Mouse (Mus musculus) heart, embryonic 13.5 days (tissue): Measurements from ENCODE around the gene Dcaf8. TPM values are rescaled to one million over a fixed set of nuclear protein-coding genes. Genes with fewer than 3 reads are reported as not detected.
"Not testable (repeated sequence)": the region's sequence is repeated elsewhere in the genome, so short reads cannot be mapped to it uniquely, and the experiment has no call there.

Experiments used
- ATAC-seq: fragments of 200-750 bp; cut with Nextera tagmentation; 2 replicates; pipeline ENCODE4 v1.8.0; 2017; ENCODE audit warnings: moderate TSS enrichment; ENCODE audit not compliant: insufficient number of reproducible peaks, low FRiP score, low TSS enrichment; ENCODE audit errors: extremely low read depth
- H3K27ac ChIP-seq: fragments of 300-500 bp; sonication (generic); replicated peaks from 2 replicates; pipeline ENCODE4 v1.5.1; 2015; ENCODE audit warnings: moderate library complexity, mild to moderate bottlenecking, inconsistent platforms
- H3K27me3 ChIP-seq: fragments of 300-500 bp; sonication (generic); replicated peaks from 2 replicates; pipeline ENCODE4 v1.6.1; 2015; ENCODE audit warnings: mild to moderate bottlenecking, inconsistent platforms
- H3K36me3 ChIP-seq: fragments of 300-500 bp; sonication (generic); 2 replicates; pipeline ENCODE4 v1.6.1; 2015; ENCODE audit warnings: mild to moderate bottlenecking, inconsistent platforms
- H3K4me1 ChIP-seq: fragments of 300-500 bp; sonication (generic); 2 replicates; pipeline ENCODE4 v1.6.1; 2015; ENCODE audit warnings: inconsistent platforms
- H3K4me2 ChIP-seq: fragments of 300-500 bp; sonication (generic); 2 replicates; pipeline ENCODE4 v1.6.1; 2015; ENCODE audit warnings: inconsistent platforms, mild to moderate bottlenecking, moderate library complexity
- H3K4me3 ChIP-seq: fragments of 300-500 bp; sonication (generic); 2 replicates; pipeline ENCODE4 v1.5.1; 2015; ENCODE audit warnings: moderate library complexity, mild to moderate bottlenecking, inconsistent platforms
- H3K9ac ChIP-seq: fragments of 300-500 bp; sonication (generic); 2 replicates; pipeline ENCODE4 v1.6.1; 2015; ENCODE audit warnings: inconsistent platforms, mild to moderate bottlenecking, moderate library complexity
- H3K9me3 ChIP-seq: fragments of 300-500 bp; sonication (generic); 2 replicates; pipeline ENCODE4 v1.6.1; 2016; ENCODE audit warnings: inconsistent platforms
- WGBS: fragments of 180-500 bp; shearing (Covaris S2); methylation state at CpG from one replicate; pipeline ENCODE4 v1.1.7; 2015; ENCODE audit warnings: mixed read lengths; 5-methylcytosine and 5-hydroxymethylcytosine counted together
- polyA plus RNA-seq: library from polyadenylated mRNA; unstranded; fragments of >200 nt; fragmentation: Nextera tagmentation; extraction: Ambion mirVana; gene quantifications from 2 replicates; pipeline ENCODE4 v1.2.1, GENCODE M21; 2015

Dcaf8 gene
- polyA plus RNA-seq, 1 experiment from 2014 or later, result 106 TPM

DNA sequence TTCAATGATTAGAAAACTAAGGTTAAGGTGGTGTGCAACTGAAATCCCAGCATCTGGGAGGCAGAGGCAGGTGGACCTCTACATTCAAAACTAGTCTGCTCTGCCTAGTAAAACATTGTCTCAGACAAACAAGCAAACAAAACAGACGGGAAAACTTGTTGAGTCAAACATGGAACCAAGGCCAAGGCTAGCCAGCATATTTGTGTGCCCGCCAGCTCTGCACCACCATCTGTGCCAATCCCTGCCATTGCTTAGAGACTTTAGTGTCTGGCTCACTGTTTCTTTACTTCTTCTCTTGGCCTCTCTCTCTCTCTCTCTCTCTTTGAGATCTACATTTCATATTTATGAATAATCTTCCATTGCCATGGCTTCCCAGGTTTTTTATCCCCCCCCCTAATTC lies 80.3 kb downstream of the Dcaf8 start:
- Histone ChIP-seq H3K4me1 (peaks cover 26% of the 10 kb centered on the region), H3K4me2 (no peak overlapping the region), H3K36me3 (no peaks in the 10 kb centered on the region), H3K27me3 (no peaks in the 10 kb centered on the region), H3K4me3 (no peak overlapping the region), H3K27ac (no peak overlapping the region), H3K9ac (no peak overlapping the region), H3K9me3 (no peaks in the 10 kb centered on the region)
- no peak for ATAC-seq
- WGBS, result 76% methylated on average over 2 of the region's 2 CpGs

DNA sequence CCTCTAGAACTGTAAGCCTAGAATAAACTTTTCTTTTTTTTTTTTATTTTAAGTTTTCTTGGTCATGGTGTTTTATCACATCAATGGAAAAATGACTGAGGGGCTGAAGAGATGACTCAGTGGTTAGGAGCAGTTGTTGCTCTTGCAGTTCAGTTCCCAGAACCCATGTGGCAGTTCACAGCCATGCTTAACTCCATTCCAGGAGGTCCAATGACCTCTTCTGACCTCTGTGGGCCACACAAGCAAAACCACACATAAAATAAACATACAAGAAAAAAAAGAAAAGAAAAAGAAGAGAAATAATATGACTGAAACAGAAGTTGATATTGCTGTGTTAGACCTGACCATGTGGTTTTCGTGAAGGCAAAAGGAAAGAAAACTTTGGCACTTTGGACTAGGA lies 81.3 kb downstream of the Dcaf8 start:
- Histone ChIP-seq H3K36me3 (no peaks in the 10 kb centered on the region), H3K27me3 (no peaks in the 10 kb centered on the region), H3K9ac (no peak overlapping the region), H3K4me2 (no peak overlapping the region), H3K4me3 (no peak overlapping the region), H3K9me3 (no peaks in the 10 kb centered on the region), H3K4me1 (peaks cover 19% of the 10 kb centered on the region), H3K27ac (no peak overlapping the region)
- 80% methylated on average over 1 of the region's 1 CpGs for WGBS
- ATAC-seq, result no peak

DNA sequence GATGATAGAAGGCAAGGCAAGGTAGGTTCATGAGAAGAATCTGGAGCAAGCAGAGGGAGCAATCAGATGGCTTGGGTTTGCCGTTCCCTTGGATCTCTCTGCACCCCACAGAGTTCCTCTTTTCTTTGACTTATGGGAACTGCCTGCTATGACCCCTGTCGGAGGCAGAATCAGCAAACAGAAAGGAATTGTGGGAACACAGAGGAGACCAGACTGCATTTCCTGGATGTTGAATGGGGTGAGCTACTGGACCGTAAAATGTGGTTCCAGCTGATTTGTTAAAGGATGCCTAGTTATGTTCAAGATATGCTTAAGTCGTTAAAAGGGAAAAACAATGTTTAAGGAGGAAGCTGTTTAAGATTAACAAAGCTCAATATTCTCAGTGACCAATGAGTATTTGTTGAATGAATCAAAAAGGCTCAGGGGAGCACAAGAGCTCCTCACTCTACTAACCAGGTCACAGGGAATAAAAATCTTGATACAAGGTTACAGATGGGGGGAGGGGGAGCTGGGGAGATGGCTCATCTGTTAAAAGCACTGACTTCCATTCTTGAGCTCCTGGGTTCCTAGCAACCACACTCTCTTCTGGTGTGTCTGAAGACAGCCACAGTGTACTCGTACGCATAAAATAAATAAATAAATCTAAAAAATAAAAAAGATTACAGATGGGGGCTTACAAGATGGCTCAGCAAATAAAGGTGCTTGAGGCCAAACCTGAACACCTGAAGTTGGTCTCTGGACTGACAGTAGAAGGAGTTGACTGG lies 93.2 kb downstream of the Dcaf8 start:
- no peak overlapping the region for H3K9ac ChIP-seq
- peaks cover 36% of the 10 kb centered on the region for H3K4me1 ChIP-seq
- H3K9me3 ChIP-seq, result 0 out of 2 replicates have a peak, but pooled peaks cover 3% of the 10 kb centered on the region
- ATAC-seq, result no peak
- 68% methylated on average over 6 of the region's 6 CpGs for WGBS
- peaks cover 14% of the 10 kb centered on the region; the same call in 1 of the 2 replicates for H3K27me3 ChIP-seq
- no peak overlapping the region for H3K4me3 ChIP-seq
- no peaks in the 10 kb centered on the region for H3K36me3 ChIP-seq
- H3K27ac ChIP-seq, result peak overlapping the region; percentile 93
- no peak overlapping the region for H3K4me2 ChIP-seq

DNA sequence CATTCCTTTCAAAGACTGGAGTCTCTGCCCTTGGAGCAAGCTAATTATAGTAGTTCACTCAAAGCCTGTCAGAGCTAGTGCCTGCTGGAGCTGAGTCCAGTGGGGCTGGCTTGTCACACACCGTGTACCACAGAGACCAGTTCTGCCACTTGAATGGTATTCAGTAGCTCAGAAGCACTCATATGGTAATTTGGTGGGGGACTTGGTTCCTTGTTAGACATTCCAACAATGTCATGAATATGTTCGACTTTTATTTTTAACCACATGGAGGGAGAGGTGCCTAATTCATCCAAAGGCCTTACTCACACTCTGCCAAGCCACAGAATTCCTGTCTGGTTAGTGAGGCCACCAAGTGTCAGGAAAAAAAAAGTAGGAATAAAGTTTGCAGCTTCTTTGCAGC lies 94.5 kb downstream of the Dcaf8 start:
- H3K27ac ChIP-seq, result peak overlapping the region; percentile 93
- H3K4me2 ChIP-seq, result peak overlapping the region; percentile 7; the same call in 1 of the 2 replicates
- ATAC-seq, result peak; percentile 53; the same call in 1 of the 2 replicates
- H3K36me3 ChIP-seq, result no peaks in the 10 kb centered on the region
- H3K9me3 ChIP-seq, result 0 out of 2 replicates have a peak, but pooled peaks cover 3% of the 10 kb centered on the region
- peaks cover 19% of the 10 kb centered on the region; the same call in 1 of the 2 replicates for H3K27me3 ChIP-seq
- H3K4me1 ChIP-seq, result peaks cover 38% of the 10 kb centered on the region
- peak overlapping the region; percentile 38; the same call in 1 of the 2 replicates for H3K9ac ChIP-seq
- whole genome bisulfite sequencing, result 30% methylated on average over 2 of the region's 2 CpGs
- H3K4me3 ChIP-seq, result no peak overlapping the region

DNA sequence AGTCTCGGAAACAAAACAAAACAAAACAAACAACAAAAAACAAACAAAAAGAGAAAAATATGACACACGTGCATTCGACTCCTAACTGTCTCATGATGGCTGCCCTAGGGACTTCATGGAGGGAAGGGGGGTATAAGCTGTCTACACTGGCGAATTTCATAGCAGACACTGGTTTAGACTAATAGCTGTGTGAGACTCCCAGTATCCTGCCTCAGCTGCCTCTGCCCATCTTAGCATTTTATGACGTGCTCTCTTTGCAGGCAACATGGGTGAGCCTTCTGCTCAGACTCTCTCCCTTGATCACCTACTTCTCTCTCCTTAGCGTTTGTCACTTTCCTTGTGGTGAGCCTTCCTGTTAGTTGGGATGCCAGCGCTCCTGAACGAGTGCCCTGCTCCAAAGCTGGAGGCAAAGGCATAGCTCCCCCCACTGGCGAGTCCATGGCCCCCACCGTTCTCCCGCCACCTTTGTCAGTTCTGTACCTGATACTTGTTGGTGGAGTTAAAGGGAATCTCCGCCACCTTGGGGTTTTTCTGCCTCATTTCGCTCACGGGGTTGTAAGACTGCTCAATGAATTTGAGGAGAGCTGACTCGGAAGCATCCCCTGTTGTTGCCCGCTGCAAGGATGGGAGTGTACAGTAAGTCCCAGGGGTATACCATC lies 95.8 kb downstream of the Dcaf8 start:
- Histone ChIP-seq H3K36me3 (no peaks in the 10 kb centered on the region), H3K4me1 (peaks cover 41% of the 10 kb centered on the region), H3K27ac (peak overlapping the region; percentile 93), H3K27me3 (peaks cover 19% of the 10 kb centered on the region; the same call in 1 of the 2 replicates), H3K9ac (peak overlapping the region; percentile 60; the same call in 1 of the 2 replicates), H3K9me3 (0 out of 2 replicates have a peak, but pooled peaks cover 3% of the 10 kb centered on the region), H3K4me3 (peak overlapping the region; percentile 34), H3K4me2 (peak overlapping the region; percentile 58)
- 22% methylated on average over 16 of the region's 16 CpGs for WGBS
- no peak; the same call in 1 of the 2 replicates for ATAC-seq

DNA sequence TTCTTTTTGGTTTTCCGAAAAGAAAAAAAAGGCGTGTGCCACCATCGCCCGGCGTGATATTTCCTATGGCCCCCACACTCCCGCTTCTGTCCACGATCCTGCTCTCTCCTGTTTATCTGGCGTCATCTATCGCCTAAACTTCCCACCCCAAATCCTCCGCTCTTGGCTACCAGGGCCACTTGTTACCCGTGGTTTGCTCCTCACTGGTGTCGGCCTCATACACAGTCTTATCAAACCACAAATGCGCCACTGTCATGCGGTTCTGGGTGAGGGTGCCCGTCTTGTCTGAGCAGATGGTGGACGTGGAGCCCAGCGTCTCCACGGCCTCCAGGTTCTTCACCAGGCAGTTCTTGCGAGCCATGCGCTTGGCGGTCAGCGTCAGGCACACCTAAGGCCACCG lies 96.8 kb downstream of the Dcaf8 start:
- WGBS, result 32% methylated on average over 23 of the region's 23 CpGs
- not testable (repeated sequence) for H3K36me3 ChIP-seq, H3K27ac ChIP-seq, H3K9me3 ChIP-seq, ATAC-seq
- Histone ChIP-seq H3K4me2 (peak overlapping the region; percentile 58), H3K27me3 (peaks cover 19% of the 10 kb centered on the region; the same call in 1 of the 2 replicates), H3K4me1 (peaks cover 41% of the 10 kb centered on the region), H3K4me3 (peak overlapping the region; percentile 34), H3K9ac (peak overlapping the region; percentile 61)

Other genes with a start within 250 kb of the Dcaf8 start
- 0.37 and 0.57 TPM in 2 replicates for gene Slamf6, start 230.6 kb upstream of the Dcaf8 start, polyA plus RNA-seq
- 8.9 and 9.3 TPM in 2 replicates for gene Vangl2, start 119.6 kb upstream of the Dcaf8 start, polyA plus RNA-seq
- gene Nhlh1, start 90.5 kb upstream of the Dcaf8 start, polyA plus RNA-seq, result not detected in 2 replicates
- gene Copa, start 65.6 kb upstream of the Dcaf8 start, polyA plus RNA-seq, result 162 and 163 TPM in 2 replicates
- gene Ncstn, start 65.3 kb upstream of the Dcaf8 start, polyA plus RNA-seq, result 115 TPM in 2 replicates
- gene Pex19, start 21.3 kb upstream of the Dcaf8 start, polyA plus RNA-seq, result 124 and 131 TPM in 2 replicates
- gene Pea15a, start 58.7 kb downstream of the Dcaf8 start, polyA plus RNA-seq, result 169 and 180 TPM in 2 replicates
- gene Casq1, start 71.8 kb downstream of the Dcaf8 start, polyA plus RNA-seq, result 162 and 211 TPM in 2 replicates
- gene Atp1a4, start 110.3 kb downstream of the Dcaf8 start, polyA plus RNA-seq, result 0.21 and 0.52 TPM in 2 replicates
- 27.8 and 31.6 TPM in 2 replicates for gene Igsf8, start 113.6 kb downstream of the Dcaf8 start, polyA plus RNA-seq
- gene Atp1a2, start 150.0 kb downstream of the Dcaf8 start, polyA plus RNA-seq, result 17.0 and 20.8 TPM in 2 replicates
- gene Kcnj9, start 181.2 kb downstream of the Dcaf8 start, polyA plus RNA-seq, result not detected in 2 replicates
- 0.04 TPM in 1 of 2 replicates, not detected in the other for gene Kcnj10, start 193.1 kb downstream of the Dcaf8 start, polyA plus RNA-seq
- 4.4 and 4.7 TPM in 2 replicates for gene Pigm, start 228.5 kb downstream of the Dcaf8 start, polyA plus RNA-seq